Mouse (Mus musculus): ENCODE results near the gene Slc17a7.

DNA sequence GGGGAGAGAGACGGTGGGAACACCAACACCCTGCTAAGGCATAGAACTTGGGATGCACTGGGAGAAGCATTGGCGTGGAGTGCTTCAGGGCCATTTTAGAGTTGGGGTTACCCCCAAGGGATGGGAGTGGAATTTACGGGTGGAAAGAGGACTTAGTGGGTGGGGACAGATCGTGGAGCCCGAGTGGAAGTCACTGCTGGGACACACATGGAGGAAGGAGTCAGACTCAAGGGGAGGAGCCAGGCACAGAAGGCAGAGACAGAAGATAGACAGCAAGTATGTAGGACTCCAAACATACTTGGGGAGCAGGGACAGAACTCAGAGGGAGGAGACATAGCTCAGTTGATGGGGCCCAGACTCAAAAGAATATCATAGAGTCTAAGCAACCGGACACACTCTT is 1.2 kb upstream of the Slc17a7 start:
- TF ChIP-seq MYOD1 (IDR thresholded peaks at IDR 0.05; ENCODE audit: control insufficient read depth in 1 of 3, insufficient read length in 2 of 3, low read depth in 2 of 3) (no peak), POLR2A (IDR thresholded peaks at IDR 0.05; ENCODE audit: insufficient read length, low read depth) (no peak), MYOG (IDR thresholded peaks at IDR 0.05; ENCODE audit: control insufficient read depth in 1 of 3, insufficient read depth in 1 of 3, insufficient read length in 2 of 3, low read depth in 2 of 3) (no peak), USF1 (IDR thresholded peaks at IDR 0.05; ENCODE audit: low read depth) (no peak), TCF12 (IDR thresholded peaks at IDR 0.05; ENCODE audit: insufficient read depth, poor library complexity, severe bottlenecking) (no peak), REST (IDR thresholded peaks at IDR 0.05; ENCODE audit: insufficient read depth, insufficient read length) (no peak), MAX (IDR thresholded peaks at IDR 0.05; ENCODE audit: low read depth) (no peak), E2F4 (IDR thresholded peaks at IDR 0.05; ENCODE audit: insufficient read depth) (no peak), POLR2AphosphoS2 (IDR thresholded peaks at IDR 0.05; ENCODE audit: insufficient read length, low read depth) (no peak), SRF (IDR thresholded peaks at IDR 0.05; ENCODE audit: control insufficient read depth, insufficient read length, low read depth) (no peak)

All from myocyte (in vitro differentiated cells).